Mouse (Mus musculus): Measurements from ENCODE around the gene Calhm4. TPM values are rescaled to one million over a fixed set of nuclear protein-coding genes. Genes with fewer than 3 reads are reported as not detected.

Calhm4 gene
- not detected in 2 replicates for total RNA-seq (2014; rRNA removed; ENCODE audit: low replicate concordance)
- not detected in 2 replicates for polyA plus RNA-seq (2015; fragmentation: Nextera tagmentation; extraction: Ambion mirVana)

DNA sequence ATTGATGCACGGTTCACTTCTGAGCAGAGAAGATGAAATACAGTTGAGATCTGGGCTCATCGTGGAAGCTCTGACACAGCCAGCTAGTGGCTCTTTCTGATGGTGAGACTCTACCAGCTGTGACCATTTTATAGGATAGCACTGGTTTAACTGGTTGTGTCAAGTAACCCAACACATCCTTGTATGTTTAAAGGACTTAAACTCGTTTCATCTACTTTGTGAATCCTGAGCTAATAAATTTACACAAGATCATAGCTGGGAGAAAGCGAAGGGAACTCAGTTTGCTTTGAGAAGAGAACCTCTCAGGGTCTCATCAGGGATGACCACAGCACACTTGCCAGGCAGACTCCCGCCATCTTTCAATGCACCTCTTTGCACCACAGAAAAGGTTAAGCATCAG is at the start of gene Calhm4:
Gene Calhm4, minus strand, starts transcription at position 101 of the 400 bp plus-strand sequence.
- Histone ChIP-seq H3K4me3 (ENCODE audit: low read depth, low read length) (no peak within 1 kb of the TSS), H3K27me3 (ENCODE audit: control insufficient read depth, insufficient read depth, low read length) (no peaks in the 10 kb centered on the region), H3K4me2 (ENCODE audit: low read depth, low read length) (no peak within 1 kb of the TSS), H3K36me3 (replicated peaks; ENCODE audit: control insufficient read depth, insufficient read depth, low read length) (no peaks in the 10 kb centered on the region), H3K9me3 (replicated peaks; ENCODE audit: control insufficient read depth, low read length) (no peaks in the 10 kb centered on the region), H3K27ac (ENCODE audit: low read depth) (no peak within 1 kb of the TSS), H3K4me1 (ENCODE audit: control insufficient read depth, insufficient read depth) (no peaks in the 10 kb centered on the region), H3K9ac (replicated peaks; ENCODE audit: low read depth, low read length) (no peak within 1 kb of the TSS)
- DNase-seq (ENCODE audit: low spot score) (no peak), ATAC-seq (ENCODE audit: insufficient read depth, low read depth) (no peak)
- 80% methylated on average over 5 of the region's 5 CpGs for WGBS
- TF ChIP-seq CTCF (IDR thresholded peaks at IDR 0.05; ENCODE audit: low read depth) (no peak), EP300 (IDR thresholded peaks at IDR 0.05; ENCODE audit: low read depth) (no peak)

DNA sequence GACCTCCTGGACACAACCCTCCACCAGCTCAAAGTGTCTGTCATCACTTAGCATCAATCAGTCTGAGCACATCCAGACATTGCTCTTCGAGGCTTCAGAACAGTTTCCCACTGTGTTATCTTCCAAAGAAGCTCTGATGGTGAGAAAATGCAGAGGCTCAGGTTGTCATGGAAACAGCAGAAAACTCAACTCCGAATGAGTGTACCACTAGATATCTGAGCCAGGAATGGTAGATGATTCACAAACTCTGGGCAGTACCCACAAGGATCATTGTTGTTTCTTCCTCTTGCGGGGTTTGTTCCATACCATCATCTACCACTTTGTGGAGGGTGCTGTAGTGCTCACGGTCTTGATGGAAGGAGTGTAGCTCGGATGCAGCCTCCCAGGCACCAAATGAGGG is 47.8 kb upstream of the Calhm4 start:
- 34% methylated on average over 5 of the region's 5 CpGs for WGBS
- ATAC-seq (ENCODE audit: insufficient read depth, low read depth), result no peak

DNA sequence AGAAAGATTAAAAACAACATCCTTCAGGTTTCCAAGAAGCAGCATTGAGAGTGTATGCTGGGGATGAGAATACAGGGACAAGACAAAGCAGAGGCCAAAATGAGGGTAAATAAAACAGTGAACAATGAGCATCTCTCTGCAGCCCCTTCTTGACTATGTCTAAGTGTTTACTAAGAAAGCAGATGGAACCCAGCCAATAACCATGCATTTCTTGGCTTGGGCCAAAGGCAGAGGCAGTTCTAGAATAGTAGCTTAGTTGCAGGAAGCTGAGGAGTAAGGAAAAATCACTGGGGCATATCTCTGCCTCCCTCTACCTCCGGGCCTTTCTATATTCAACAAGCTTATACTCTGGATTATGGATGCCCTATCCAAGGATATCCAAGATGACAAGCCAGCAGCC is 46.4 kb upstream of the Calhm4 start:
- DNase-seq (ENCODE audit: low spot score) (no peak), ATAC-seq (ENCODE audit: insufficient read depth, low read depth) (no peak)
- peaks cover 9% of the 10 kb centered on the region; the same call in 1 of the 2 replicates for H3K4me1 ChIP-seq (ENCODE audit: control insufficient read depth, insufficient read depth)
- WGBS, result 55% methylated on average over 1 of the region's 1 CpGs
- no peaks in the 10 kb centered on the region for H3K27me3 ChIP-seq (ENCODE audit: control insufficient read depth, insufficient read depth, low read length)
- TF ChIP-seq EP300 (IDR thresholded peaks at IDR 0.05; ENCODE audit: low read depth) (no peak), CTCF (IDR thresholded peaks at IDR 0.05; ENCODE audit: low read depth) (no peak)
- H3K9ac ChIP-seq (replicated peaks; ENCODE audit: low read depth, low read length), result no peak overlapping the region
- no peaks in the 10 kb centered on the region for H3K9me3 ChIP-seq (replicated peaks; ENCODE audit: control insufficient read depth, low read length)
- H3K36me3 ChIP-seq (replicated peaks; ENCODE audit: control insufficient read depth, insufficient read depth, low read length), result no peaks in the 10 kb centered on the region
- no peak overlapping the region for H3K27ac ChIP-seq (ENCODE audit: low read depth)
- H3K4me3 ChIP-seq (ENCODE audit: low read depth, low read length), result no peak overlapping the region
- no peak overlapping the region for H3K4me2 ChIP-seq (ENCODE audit: low read depth, low read length)

More for the DNA sequence above, 47.8 kb upstream of the Calhm4 start:
- Histone ChIP-seq H3K4me3 (ENCODE audit: low read depth, low read length) (no peak overlapping the region), H3K9ac (replicated peaks; ENCODE audit: low read depth, low read length) (no peak overlapping the region), H3K27ac (ENCODE audit: low read depth) (no peak overlapping the region), H3K27me3 (ENCODE audit: control insufficient read depth, insufficient read depth, low read length) (no peaks in the 10 kb centered on the region), H3K36me3 (replicated peaks; ENCODE audit: control insufficient read depth, insufficient read depth, low read length) (no peaks in the 10 kb centered on the region), H3K4me2 (ENCODE audit: low read depth, low read length) (no peak overlapping the region), H3K9me3 (replicated peaks; ENCODE audit: control insufficient read depth, low read length) (no peaks in the 10 kb centered on the region), H3K4me1 (ENCODE audit: control insufficient read depth, insufficient read depth) (peaks cover 9% of the 10 kb centered on the region; the same call in 1 of the 2 replicates)
- no peak for DNase-seq (ENCODE audit: low spot score)
- TF ChIP-seq EP300 (IDR thresholded peaks at IDR 0.05; ENCODE audit: low read depth) (no peak), CTCF (IDR thresholded peaks at IDR 0.05; ENCODE audit: low read depth) (no peak)

DNA sequence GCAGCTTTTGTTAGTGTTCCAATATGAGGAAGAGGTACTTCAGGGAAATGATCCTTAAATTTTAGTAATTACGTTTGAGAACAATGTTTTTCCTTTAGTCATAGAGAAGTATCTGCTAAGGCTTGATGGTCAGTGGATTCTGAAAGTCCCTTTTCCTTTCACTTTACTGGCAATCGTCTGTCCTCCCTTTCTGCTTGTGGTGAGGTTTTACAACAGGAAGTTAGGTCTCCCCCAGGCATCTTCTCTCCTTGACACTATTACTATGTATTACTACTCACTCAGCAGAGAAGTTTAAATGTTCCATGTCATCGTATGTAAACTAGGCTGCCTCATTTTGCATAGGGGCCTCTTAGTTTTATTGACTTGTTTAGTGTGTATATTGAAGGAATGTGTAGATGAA is 45.4 kb upstream of the Calhm4 start:
- no peak overlapping the region for H3K4me2 ChIP-seq (ENCODE audit: low read depth, low read length)
- H3K4me1 ChIP-seq (ENCODE audit: control insufficient read depth, insufficient read depth), result 0 out of 2 replicates have a peak, but pooled peaks cover 4% of the 10 kb centered on the region
- 66% methylated on average over 3 of the region's 3 CpGs for WGBS
- no peak for ATAC-seq (ENCODE audit: insufficient read depth, low read depth)
- no peak overlapping the region for H3K4me3 ChIP-seq (ENCODE audit: low read depth, low read length)
- H3K9ac ChIP-seq (replicated peaks; ENCODE audit: low read depth, low read length), result no peak overlapping the region
- no peaks in the 10 kb centered on the region for H3K9me3 ChIP-seq (replicated peaks; ENCODE audit: control insufficient read depth, low read length)
- no peak for TF ChIP-seq CTCF (IDR thresholded peaks at IDR 0.05; ENCODE audit: low read depth)
- no peak for DNase-seq (ENCODE audit: low spot score)
- no peaks in the 10 kb centered on the region for H3K27me3 ChIP-seq (ENCODE audit: control insufficient read depth, insufficient read depth, low read length)
- no peak overlapping the region for H3K27ac ChIP-seq (ENCODE audit: low read depth)
- H3K36me3 ChIP-seq (replicated peaks; ENCODE audit: control insufficient read depth, insufficient read depth, low read length), result no peaks in the 10 kb centered on the region

DNA sequence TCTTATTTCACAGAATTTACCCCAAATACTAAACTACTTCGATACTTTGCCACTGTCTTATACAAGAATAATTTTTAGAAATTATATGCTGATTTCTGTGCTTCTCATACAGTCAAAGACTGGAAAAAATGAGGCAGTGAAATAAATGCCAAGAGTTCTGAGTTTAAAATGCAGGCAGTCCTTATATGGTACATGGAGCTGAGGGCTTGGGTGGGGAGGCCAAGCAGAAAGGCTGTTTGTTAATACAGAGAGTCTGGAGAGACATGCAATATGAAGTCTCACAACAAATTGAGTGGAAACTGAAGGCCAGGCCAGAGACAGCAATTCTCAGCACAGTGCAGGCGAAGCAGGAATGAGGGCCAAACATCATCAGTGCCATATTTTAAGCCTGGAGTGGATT is 44.4 kb upstream of the Calhm4 start:
- no peak for DNase-seq (ENCODE audit: low spot score)
- H3K4me1 ChIP-seq (ENCODE audit: control insufficient read depth, insufficient read depth), result no peaks in the 10 kb centered on the region
- no peaks in the 10 kb centered on the region for H3K9me3 ChIP-seq (replicated peaks; ENCODE audit: control insufficient read depth, low read length)
- TF ChIP-seq CTCF (IDR thresholded peaks at IDR 0.05; ENCODE audit: low read depth) (no peak), EP300 (IDR thresholded peaks at IDR 0.05; ENCODE audit: low read depth) (no peak)
- ATAC-seq (ENCODE audit: insufficient read depth, low read depth), result no peak
- no peak overlapping the region for H3K9ac ChIP-seq (replicated peaks; ENCODE audit: low read depth, low read length)
- no peak overlapping the region for H3K4me3 ChIP-seq (ENCODE audit: low read depth, low read length)
- no peaks in the 10 kb centered on the region for H3K27me3 ChIP-seq (ENCODE audit: control insufficient read depth, insufficient read depth, low read length)
- H3K4me2 ChIP-seq (ENCODE audit: low read depth, low read length), result no peak overlapping the region
- no peaks in the 10 kb centered on the region for H3K36me3 ChIP-seq (replicated peaks; ENCODE audit: control insufficient read depth, insufficient read depth, low read length)
- WGBS, result 79% methylated on average over 2 of the region's 2 CpGs
- H3K27ac ChIP-seq (ENCODE audit: low read depth), result no peak overlapping the region

DNA sequence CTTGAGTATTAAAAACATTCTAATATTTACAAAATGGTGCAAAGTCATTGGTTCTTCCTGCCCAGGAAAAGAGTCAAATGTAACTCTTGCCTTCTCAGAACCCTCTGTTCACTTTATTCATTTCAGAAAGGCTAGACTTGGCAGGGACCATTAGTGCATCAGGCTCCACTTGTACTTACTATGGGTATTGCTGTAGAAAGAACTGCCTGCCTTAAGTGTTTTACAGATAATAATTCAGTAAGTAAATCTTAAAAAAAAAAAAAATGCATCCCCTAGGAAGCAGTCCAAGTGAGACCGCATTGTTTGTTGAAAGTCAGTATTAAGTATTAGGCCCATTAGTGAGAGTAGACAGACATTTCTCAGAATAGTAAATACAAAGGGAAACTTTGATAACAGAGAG is 42.4 kb upstream of the Calhm4 start:
- no peak overlapping the region for H3K4me3 ChIP-seq (ENCODE audit: low read depth, low read length)
- H3K36me3 ChIP-seq (replicated peaks; ENCODE audit: control insufficient read depth, insufficient read depth, low read length), result no peaks in the 10 kb centered on the region
- DNase-seq (ENCODE audit: low spot score) (no peak), ATAC-seq (ENCODE audit: insufficient read depth, low read depth) (no peak)
- no peaks in the 10 kb centered on the region for H3K9me3 ChIP-seq (replicated peaks; ENCODE audit: control insufficient read depth, low read length)
- TF ChIP-seq CTCF (IDR thresholded peaks at IDR 0.05; ENCODE audit: low read depth) (no peak), EP300 (IDR thresholded peaks at IDR 0.05; ENCODE audit: low read depth) (no peak)
- 49% methylated on average over 1 of the region's 1 CpGs for WGBS
- no peak overlapping the region for H3K9ac ChIP-seq (replicated peaks; ENCODE audit: low read depth, low read length)
- no peaks in the 10 kb centered on the region for H3K4me1 ChIP-seq (ENCODE audit: control insufficient read depth, insufficient read depth)
- H3K27ac ChIP-seq (ENCODE audit: low read depth), result no peak overlapping the region
- no peak overlapping the region for H3K4me2 ChIP-seq (ENCODE audit: low read depth, low read length)
- no peaks in the 10 kb centered on the region for H3K27me3 ChIP-seq (ENCODE audit: control insufficient read depth, insufficient read depth, low read length)
